Mouse (Mus musculus): ENCODE measurements around the gene Gzma. TPM values are rescaled to one million over a fixed set of nuclear protein-coding genes. Genes with fewer than 3 reads are reported as not detected.

Gzma gene
- polyA plus RNA-seq (2014; fragmentation: Nextera tagmentation; extraction: Ambion mirVana), result not detected in 2 replicates

- Histone ChIP-seq H3K9ac (ENCODE audit: low read depth, low read length) (no peak within 1 kb of the TSS), H3K4me3 (ENCODE audit: low read depth, low read length) (no peak within 1 kb of the TSS), H3K27me3 (ENCODE audit: control insufficient read depth, insufficient read depth, low read length) (no peaks in the 10 kb centered on the region), H3K36me3 (ENCODE audit: control insufficient read depth, insufficient read depth, low read length) (no peaks in the 10 kb centered on the region), H3K27ac (ENCODE audit: low read depth, low read length) (no peak within 1 kb of the TSS), H3K4me1 (replicated peaks; ENCODE audit: control insufficient read depth, insufficient read depth, low read length) (no peaks in the 10 kb centered on the region), H3K9me3 (ENCODE audit: control insufficient read depth, low read length) (no peaks in the 10 kb centered on the region), H3K4me2 (replicated peaks; ENCODE audit: low read depth, low read length) (no peak within 1 kb of the TSS)
- ATAC-seq (ENCODE audit: low FRiP score) (no peak), DNase-seq (ENCODE audit: low spot score) (no peak)
- 87% methylated on average over 6 of the region's 6 CpGs for WGBS
These were observed at the start of gene Gzma for GRCm38 (mm10) chr13:113100879-113101278. TSS of gene Gzma (minus strand) at chr13:113100981.

- H3K27ac ChIP-seq (ENCODE audit: low read depth, low read length), result no peak overlapping the region
- 94% methylated on average over 1 of the region's 1 CpGs for WGBS
These were observed 38.8 kb upstream of the Gzma start for GRCm38 (mm10) chr13:113139597-113139996.

GRCm38 (mm10) chr13:113129974-113130373, 29.2 kb upstream of the Gzma start:
- no peaks in the 10 kb centered on the region for H3K9me3 ChIP-seq (ENCODE audit: control insufficient read depth, low read length)
- no peaks in the 10 kb centered on the region for H3K4me1 ChIP-seq (replicated peaks; ENCODE audit: control insufficient read depth, insufficient read depth, low read length)
- no peak overlapping the region for H3K4me3 ChIP-seq (ENCODE audit: low read depth, low read length)
- H3K27ac ChIP-seq (ENCODE audit: low read depth, low read length), result no peak overlapping the region
- no peak overlapping the region for H3K4me2 ChIP-seq (replicated peaks; ENCODE audit: low read depth, low read length)
- no peaks in the 10 kb centered on the region for H3K36me3 ChIP-seq (ENCODE audit: control insufficient read depth, insufficient read depth, low read length)
- H3K9ac ChIP-seq (ENCODE audit: low read depth, low read length), result no peak overlapping the region
- WGBS, result 94% methylated on average over 1 of the region's 1 CpGs
- no peaks in the 10 kb centered on the region for H3K27me3 ChIP-seq (ENCODE audit: control insufficient read depth, insufficient read depth, low read length)
- no peak for DNase-seq (ENCODE audit: low spot score)
- no peak for ATAC-seq (ENCODE audit: low FRiP score)

More at GRCm38 (mm10) chr13:113139597-113139996, 38.8 kb upstream of the Gzma start:
- Histone ChIP-seq H3K9ac (ENCODE audit: low read depth, low read length) (no peak overlapping the region), H3K36me3 (ENCODE audit: control insufficient read depth, insufficient read depth, low read length) (no peaks in the 10 kb centered on the region), H3K4me3 (ENCODE audit: low read depth, low read length) (no peak overlapping the region), H3K27me3 (ENCODE audit: control insufficient read depth, insufficient read depth, low read length) (no peaks in the 10 kb centered on the region), H3K9me3 (ENCODE audit: control insufficient read depth, low read length) (no peaks in the 10 kb centered on the region), H3K4me1 (replicated peaks; ENCODE audit: control insufficient read depth, insufficient read depth, low read length) (no peaks in the 10 kb centered on the region), H3K4me2 (replicated peaks; ENCODE audit: low read depth, low read length) (no peak overlapping the region)
- DNase-seq (ENCODE audit: low spot score), result no peak
- ATAC-seq (ENCODE audit: low FRiP score), result no peak

- H3K4me1 ChIP-seq (replicated peaks; ENCODE audit: control insufficient read depth, insufficient read depth, low read length), result no peaks in the 10 kb centered on the region
- H3K9me3 ChIP-seq (ENCODE audit: control insufficient read depth, low read length), result no peaks in the 10 kb centered on the region
- H3K4me2 ChIP-seq (replicated peaks; ENCODE audit: low read depth, low read length), result no peak overlapping the region
- 92% methylated on average over 14 of the region's 14 CpGs for WGBS
- no peaks in the 10 kb centered on the region for H3K36me3 ChIP-seq (ENCODE audit: control insufficient read depth, insufficient read depth, low read length)
- no peak for ATAC-seq (ENCODE audit: low FRiP score)
- H3K4me3 ChIP-seq (ENCODE audit: low read depth, low read length), result no peak overlapping the region
- no peaks in the 10 kb centered on the region for H3K27me3 ChIP-seq (ENCODE audit: control insufficient read depth, insufficient read depth, low read length)
- DNase-seq (ENCODE audit: low spot score), result no peak
- H3K9ac ChIP-seq (ENCODE audit: low read depth, low read length), result no peak overlapping the region
- H3K27ac ChIP-seq (ENCODE audit: low read depth, low read length), result no peak overlapping the region
These were observed 20.5 kb upstream of the Gzma start for GRCm38 (mm10) chr13:113121326-113121725.

GRCm38 (mm10) chr13:113120324-113121237, 19.8 kb upstream of the Gzma start:
- H3K9ac ChIP-seq (ENCODE audit: low read depth, low read length), result no peak overlapping the region
- ATAC-seq (ENCODE audit: low FRiP score) (no peak), DNase-seq (ENCODE audit: low spot score) (no peak)
- no peak overlapping the region for H3K4me2 ChIP-seq (replicated peaks; ENCODE audit: low read depth, low read length)
- WGBS, result 89% methylated on average over 17 of the region's 17 CpGs
- H3K9me3 ChIP-seq (ENCODE audit: control insufficient read depth, low read length), result no peaks in the 10 kb centered on the region
- H3K4me1 ChIP-seq (replicated peaks; ENCODE audit: control insufficient read depth, insufficient read depth, low read length), result no peaks in the 10 kb centered on the region
- H3K4me3 ChIP-seq (ENCODE audit: low read depth, low read length), result no peak overlapping the region
- H3K27ac ChIP-seq (ENCODE audit: low read depth, low read length), result no peak overlapping the region
- no peaks in the 10 kb centered on the region for H3K27me3 ChIP-seq (ENCODE audit: control insufficient read depth, insufficient read depth, low read length)
- H3K36me3 ChIP-seq (ENCODE audit: control insufficient read depth, insufficient read depth, low read length), result no peaks in the 10 kb centered on the region

GRCm38 (mm10) chr13:113118977-113119376, 18.2 kb upstream of the Gzma start:
- DNase-seq (ENCODE audit: low spot score) (no peak), ATAC-seq (ENCODE audit: low FRiP score) (no peak)
- Histone ChIP-seq H3K4me1 (replicated peaks; ENCODE audit: control insufficient read depth, insufficient read depth, low read length) (no peaks in the 10 kb centered on the region), H3K9me3 (ENCODE audit: control insufficient read depth, low read length) (no peaks in the 10 kb centered on the region), H3K4me2 (replicated peaks; ENCODE audit: low read depth, low read length) (no peak overlapping the region), H3K4me3 (ENCODE audit: low read depth, low read length) (no peak overlapping the region), H3K36me3 (ENCODE audit: control insufficient read depth, insufficient read depth, low read length) (no peaks in the 10 kb centered on the region), H3K9ac (ENCODE audit: low read depth, low read length) (no peak overlapping the region), H3K27me3 (ENCODE audit: control insufficient read depth, insufficient read depth, low read length) (no peaks in the 10 kb centered on the region), H3K27ac (ENCODE audit: low read depth, low read length) (no peak overlapping the region)
- 82% methylated on average over 4 of the region's 4 CpGs for WGBS

GRCm38 (mm10) chr13:113104759-113105158, 4.0 kb upstream of the Gzma start:
- Histone ChIP-seq H3K4me1 (replicated peaks; ENCODE audit: control insufficient read depth, insufficient read depth, low read length) (no peaks in the 10 kb centered on the region), H3K4me3 (ENCODE audit: low read depth, low read length) (no peak overlapping the region), H3K9ac (ENCODE audit: low read depth, low read length) (no peak overlapping the region), H3K27me3 (ENCODE audit: control insufficient read depth, insufficient read depth, low read length) (no peaks in the 10 kb centered on the region), H3K4me2 (replicated peaks; ENCODE audit: low read depth, low read length) (no peak overlapping the region), H3K36me3 (ENCODE audit: control insufficient read depth, insufficient read depth, low read length) (no peaks in the 10 kb centered on the region), H3K9me3 (ENCODE audit: control insufficient read depth, low read length) (no peaks in the 10 kb centered on the region), H3K27ac (ENCODE audit: low read depth, low read length) (no peak overlapping the region)
- no peak for DNase-seq (ENCODE audit: low spot score)
- no peak for ATAC-seq (ENCODE audit: low FRiP score)
- 92% methylated on average over 10 of the region's 10 CpGs for WGBS

- ATAC-seq (ENCODE audit: low FRiP score), result no peak
These were observed 1.0 kb upstream of the Gzma start for GRCm38 (mm10) chr13:113101804-113102203.

GRCm38 (mm10) chr13:113098406-113098805, 2.4 kb downstream of the Gzma start:
- H3K4me2 ChIP-seq (replicated peaks; ENCODE audit: low read depth, low read length), result no peak overlapping the region
- H3K4me3 ChIP-seq (ENCODE audit: low read depth, low read length), result no peak overlapping the region
- no peaks in the 10 kb centered on the region for H3K4me1 ChIP-seq (replicated peaks; ENCODE audit: control insufficient read depth, insufficient read depth, low read length)
- 90% methylated on average over 2 of the region's 2 CpGs for WGBS
- no peaks in the 10 kb centered on the region for H3K9me3 ChIP-seq (ENCODE audit: control insufficient read depth, low read length)
- H3K36me3 ChIP-seq (ENCODE audit: control insufficient read depth, insufficient read depth, low read length), result no peaks in the 10 kb centered on the region
- no peaks in the 10 kb centered on the region for H3K27me3 ChIP-seq (ENCODE audit: control insufficient read depth, insufficient read depth, low read length)
- H3K9ac ChIP-seq (ENCODE audit: low read depth, low read length), result no peak overlapping the region
- ATAC-seq (ENCODE audit: low FRiP score), result no peak
- no peak overlapping the region for H3K27ac ChIP-seq (ENCODE audit: low read depth, low read length)
- DNase-seq (ENCODE audit: low spot score), result no peak

More at GRCm38 (mm10) chr13:113101804-113102203, 1.0 kb upstream of the Gzma start:
- Histone ChIP-seq H3K4me2 (replicated peaks; ENCODE audit: low read depth, low read length) (no peak overlapping the region), H3K27ac (ENCODE audit: low read depth, low read length) (no peak overlapping the region), H3K9me3 (ENCODE audit: control insufficient read depth, low read length) (no peaks in the 10 kb centered on the region), H3K27me3 (ENCODE audit: control insufficient read depth, insufficient read depth, low read length) (no peaks in the 10 kb centered on the region), H3K36me3 (ENCODE audit: control insufficient read depth, insufficient read depth, low read length) (no peaks in the 10 kb centered on the region), H3K4me1 (replicated peaks; ENCODE audit: control insufficient read depth, insufficient read depth, low read length) (no peaks in the 10 kb centered on the region), H3K9ac (ENCODE audit: low read depth, low read length) (no peak overlapping the region), H3K4me3 (ENCODE audit: low read depth, low read length) (no peak overlapping the region)
- no peak for DNase-seq (ENCODE audit: low spot score)
- WGBS, result 83% methylated on average over 10 of the region's 10 CpGs
